Mouse (Mus musculus) liver, postnatal 0 days (tissue): ENCODE data around the gene Psrc1.

Experiments used
- CTCF ChIP-seq: sonication (generic); IDR thresholded peaks from 2 replicates; pipeline ENCODE4 v1.5.1; 2016; ENCODE audit warnings: antibody characterized with exemption, low read depth
- EP300 ChIP-seq: IDR thresholded peaks from 2 replicates; pipeline ENCODE4 v1.6.1; 2016; ENCODE audit warnings: antibody characterized with exemption, low read depth, mild to moderate bottlenecking

- no peak for TF ChIP-seq CTCF
- TF ChIP-seq EP300 = no peak
Measured at GRCm38 (mm10) chr3:108372691-108373090, 10.9 kb upstream of the Psrc1 start.
